Mouse (Mus musculus) olfactory bulb, adult 2 months (tissue): ENCODE data around the gene Asphd2.

Experiments
- CTCF ChIP-seq: fragments of 200-500 bp; IDR thresholded peaks from 2 replicates; pipeline ENCODE4 v1.5.1; 2012; ENCODE audit warnings: low read depth, mild to moderate bottlenecking, low read length, moderate library complexity; ENCODE audit not compliant: insufficient read depth
- POLR2A ChIP-seq: fragments of 200-500 bp; IDR thresholded peaks from 2 replicates; pipeline ENCODE4 v1.6.1; 2012; ENCODE audit warnings: mild to moderate bottlenecking, low read depth, low read length, moderate library complexity; ENCODE audit not compliant: insufficient read depth

GRCm38 (mm10) chr5:112369326-112369725 lies 25.3 kb downstream of the Asphd2 start:
- TF ChIP-seq CTCF (no peak), POLR2A (no peak)
